Mouse (Mus musculus): ENCODE data around the gene Dynlt1b. TPM values are rescaled to one million over a fixed set of nuclear protein-coding genes. Genes with fewer than 3 reads are reported as not detected.
A peak's percentile ranks its signal among the peaks of the same experiment; 100 is the strongest.
"Not testable (repeated sequence)": the region's sequence is repeated elsewhere in the genome, so short reads cannot be mapped to it uniquely, and the experiment has no call there.

The Dynlt1b gene
- total and polyA plus RNA-seq, 2 experiments from 2014 or later, result 457 to 1,233 TPM

DNA sequence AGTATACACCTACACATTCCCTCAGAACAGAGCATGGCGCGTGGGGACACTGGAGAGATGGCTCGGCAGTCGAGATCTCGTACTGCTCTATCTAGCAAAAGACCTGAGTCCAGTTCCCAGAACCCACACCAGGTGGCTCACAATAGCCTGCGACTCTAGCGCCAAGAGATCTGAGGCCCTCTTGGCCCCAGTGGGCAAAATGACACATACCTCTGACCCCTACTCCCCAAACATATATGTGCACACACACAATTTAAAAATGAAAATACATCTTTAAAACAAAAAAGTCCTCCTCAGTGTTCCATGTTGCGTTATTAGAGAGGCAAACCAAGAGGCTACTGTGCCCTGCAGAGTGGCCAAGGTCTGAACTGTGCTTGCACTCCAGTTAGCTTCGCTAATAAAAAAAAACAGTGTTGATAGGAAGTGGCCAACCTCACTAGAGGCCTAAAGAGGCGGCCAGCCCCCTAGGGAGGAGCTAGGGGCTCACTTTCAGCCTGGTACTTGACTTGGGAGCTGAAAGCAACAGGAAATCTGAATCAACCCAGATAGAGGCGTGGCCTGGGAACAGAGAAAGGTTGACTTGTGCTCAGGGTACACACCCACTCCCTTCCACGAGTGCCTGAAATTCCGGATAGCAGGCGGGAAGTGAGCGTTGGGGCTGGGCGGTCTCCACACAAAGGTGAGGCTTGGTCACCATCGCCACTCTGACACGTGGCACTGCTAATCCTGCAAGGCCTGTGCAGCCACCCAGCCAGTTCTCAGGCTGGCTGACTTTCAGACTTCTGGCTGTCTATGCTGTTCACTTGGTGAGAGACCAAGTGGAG is 37.9 kb downstream of the Dynlt1b start:
- not testable (repeated sequence) for H3K4me2 ChIP-seq (ENCODE audit: low read depth, low read length); H3K9ac ChIP-seq (replicated peaks; ENCODE audit: low read length); H3K27me3 ChIP-seq (ENCODE audit: insufficient read depth, low read length); H3K27ac ChIP-seq; H3K36me3 ChIP-seq (ENCODE audit: insufficient read depth, low read length); H3K4me3 ChIP-seq (ENCODE audit: low read length); H3K9me3 ChIP-seq (ENCODE audit: low read length); H3K4me1 ChIP-seq (ENCODE audit: insufficient read depth, low read length)
- DNase-seq (ENCODE audit: low spot score) (peak; percentile 4), ATAC-seq (0 out of 2 replicates have a peak, but pooled peaks have one; percentile 6)
- WGBS, result 73% methylated on average over 16 of the region's 18 CpGs
- TF ChIP-seq CTCF (IDR thresholded peaks at IDR 0.05; ENCODE audit: low read depth), result peak; percentile 35; the same call in 1 of the 2 replicates

DNA sequence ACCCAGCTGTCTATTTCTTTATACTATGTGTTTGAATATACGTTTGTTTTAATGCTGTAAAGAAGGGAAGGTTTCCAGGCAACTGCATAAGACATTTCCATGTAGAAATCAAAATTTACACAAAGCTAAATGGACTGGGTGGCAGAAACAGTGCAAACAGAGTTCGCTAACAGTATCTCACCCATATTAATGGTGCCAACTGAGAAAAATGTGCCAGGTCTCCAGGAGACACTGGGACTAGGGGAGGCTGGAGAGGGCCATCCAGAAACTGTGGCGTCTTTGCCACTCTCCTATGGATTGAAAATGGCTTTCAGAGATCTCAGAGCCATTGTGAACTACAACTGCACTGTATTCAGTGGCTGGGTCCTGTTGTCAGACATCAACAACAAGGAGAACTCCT is 40.1 kb downstream of the Dynlt1b start:
- not testable (repeated sequence) for H3K4me3 ChIP-seq (ENCODE audit: low read length); H3K4me2 ChIP-seq (ENCODE audit: low read depth, low read length); ATAC-seq; H3K4me1 ChIP-seq (ENCODE audit: insufficient read depth, low read length); H3K27ac ChIP-seq; DNase-seq (ENCODE audit: low spot score); H3K9ac ChIP-seq (replicated peaks; ENCODE audit: low read length); H3K9me3 ChIP-seq (ENCODE audit: low read length); H3K27me3 ChIP-seq (ENCODE audit: insufficient read depth, low read length); H3K36me3 ChIP-seq (ENCODE audit: insufficient read depth, low read length)
- 59% methylated on average over 1 of the region's 3 CpGs for WGBS

DNA sequence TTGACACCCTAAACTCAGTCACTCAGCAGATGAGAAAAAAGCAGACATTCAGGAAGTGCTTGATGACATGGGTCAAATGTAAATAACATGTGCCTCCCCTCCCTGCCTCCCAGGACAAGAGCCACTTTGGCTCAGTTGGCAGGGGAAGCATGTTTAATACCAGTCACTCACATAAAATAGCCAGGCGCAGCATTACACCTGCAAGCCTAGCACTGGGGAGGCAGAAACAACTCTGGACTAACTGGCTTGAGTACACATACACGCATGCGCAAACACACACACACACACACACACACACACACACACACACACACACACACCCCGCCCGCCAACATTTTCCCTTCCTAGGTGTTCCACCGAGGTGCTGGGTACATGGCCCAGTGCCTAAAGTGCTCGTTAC is 40.8 kb downstream of the Dynlt1b start:
- not testable (repeated sequence) for H3K27me3 ChIP-seq (ENCODE audit: insufficient read depth, low read length); H3K27ac ChIP-seq; H3K4me2 ChIP-seq (ENCODE audit: low read depth, low read length); H3K4me3 ChIP-seq (ENCODE audit: low read length); H3K9me3 ChIP-seq (ENCODE audit: low read length); H3K9ac ChIP-seq (replicated peaks; ENCODE audit: low read length); H3K4me1 ChIP-seq (ENCODE audit: insufficient read depth, low read length); H3K36me3 ChIP-seq (ENCODE audit: insufficient read depth, low read length); ATAC-seq; DNase-seq (ENCODE audit: low spot score)
- WGBS, result 86% methylated on average over 4 of the region's 7 CpGs

DNA sequence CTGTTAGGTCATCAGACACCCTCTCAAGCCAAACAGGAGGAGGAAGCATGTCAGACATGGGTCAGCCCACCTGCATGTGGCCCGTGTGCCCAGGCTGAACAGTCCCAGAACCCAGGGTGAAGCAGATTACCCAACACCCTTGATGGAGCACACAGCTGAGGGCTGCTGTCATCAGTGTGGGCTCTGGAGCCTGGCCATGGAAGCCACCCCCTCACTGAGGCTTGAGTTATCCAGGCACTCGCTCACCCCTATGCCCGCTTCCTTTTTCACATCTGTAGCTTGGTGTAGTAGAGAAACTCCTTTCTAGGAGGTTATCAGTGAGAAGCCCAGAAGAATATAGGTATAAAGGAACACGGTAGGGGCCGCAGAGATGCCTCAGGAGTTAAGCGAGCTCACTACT is 45.4 kb downstream of the Dynlt1b start:
- 95% methylated on average over 6 of the region's 6 CpGs for WGBS
- not testable (repeated sequence) for ATAC-seq

GRCm38 (mm10) chr17:6475913-6476312 is 46.0 kb downstream of the Dynlt1b start:
- H3K27ac ChIP-seq; DNase-seq (ENCODE audit: low spot score); H3K36me3 ChIP-seq (ENCODE audit: insufficient read depth, low read length); ATAC-seq; H3K4me1 ChIP-seq (ENCODE audit: insufficient read depth, low read length); H3K9me3 ChIP-seq (ENCODE audit: low read length); H3K9ac ChIP-seq (replicated peaks; ENCODE audit: low read length); H3K27me3 ChIP-seq (ENCODE audit: insufficient read depth, low read length): not testable (repeated sequence)
- peak overlapping the region; percentile 69 for H3K4me2 ChIP-seq (ENCODE audit: low read depth, low read length)
- WGBS, result 60% methylated on average over 7 of the region's 7 CpGs
- peak overlapping the region; percentile 69; the same call in 1 of the 2 replicates for H3K4me3 ChIP-seq (ENCODE audit: low read length)

More for the DNA sequence above, 45.4 kb downstream of the Dynlt1b start:
- not testable (repeated sequence) for H3K4me1 ChIP-seq (ENCODE audit: insufficient read depth, low read length); H3K27ac ChIP-seq; H3K36me3 ChIP-seq (ENCODE audit: insufficient read depth, low read length); H3K9ac ChIP-seq (replicated peaks; ENCODE audit: low read length); DNase-seq (ENCODE audit: low spot score); H3K4me2 ChIP-seq (ENCODE audit: low read depth, low read length); H3K4me3 ChIP-seq (ENCODE audit: low read length); H3K9me3 ChIP-seq (ENCODE audit: low read length); H3K27me3 ChIP-seq (ENCODE audit: insufficient read depth, low read length)

- H3K27ac ChIP-seq, result peak overlapping the region; percentile 75
- H3K4me1 ChIP-seq (ENCODE audit: insufficient read depth, low read length); H3K9me3 ChIP-seq (ENCODE audit: low read length); H3K36me3 ChIP-seq (ENCODE audit: insufficient read depth, low read length); H3K27me3 ChIP-seq (ENCODE audit: insufficient read depth, low read length): not testable (repeated sequence)
- H3K4me2 ChIP-seq (ENCODE audit: low read depth, low read length), result peak overlapping the region; percentile 69
- peak overlapping the region; percentile 69 for H3K4me3 ChIP-seq (ENCODE audit: low read length)
- peak overlapping the region; percentile 72 for H3K9ac ChIP-seq (replicated peaks; ENCODE audit: low read length)
- ATAC-seq (peak; percentile 74), DNase-seq (ENCODE audit: low spot score) (peak; percentile 77)
- WGBS, result under 1% methylated on average over 45 of the region's 45 CpGs
These were observed 46.6 kb downstream of the Dynlt1b start for GRCm38 (mm10) chr17:6476495-6476947.

DNA sequence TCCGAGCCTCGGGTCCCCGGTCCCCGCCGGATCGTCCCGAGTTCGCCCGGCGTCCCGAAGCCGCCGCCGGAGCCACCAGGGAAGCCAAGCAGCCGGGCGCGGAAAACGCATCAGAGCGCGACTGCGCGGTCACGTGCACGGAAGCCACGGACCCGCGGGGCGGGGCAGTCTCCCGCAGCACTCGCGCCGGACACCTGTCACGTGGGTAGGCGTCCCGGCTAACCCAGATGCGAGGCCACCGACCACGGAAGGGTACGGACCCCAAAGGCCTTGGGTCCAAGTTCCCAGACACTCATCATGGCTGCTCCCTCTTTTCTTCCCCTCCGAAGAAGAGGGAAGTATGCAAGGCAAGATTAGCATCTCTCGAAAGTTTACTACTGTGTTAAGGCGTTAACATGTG is 47.1 kb downstream of the Dynlt1b start:
- WGBS, result under 1% methylated on average over 31 of the region's 42 CpGs
- not testable (repeated sequence) for H3K36me3 ChIP-seq (ENCODE audit: insufficient read depth, low read length); H3K27me3 ChIP-seq (ENCODE audit: insufficient read depth, low read length); H3K9me3 ChIP-seq (ENCODE audit: low read length); H3K4me1 ChIP-seq (ENCODE audit: insufficient read depth, low read length)
- peak; percentile 58 for DNase-seq (ENCODE audit: low spot score)
- peak overlapping the region; percentile 75 for H3K27ac ChIP-seq
- peak overlapping the region; percentile 69 for H3K4me2 ChIP-seq (ENCODE audit: low read depth, low read length)
- H3K9ac ChIP-seq (replicated peaks; ENCODE audit: low read length), result peak overlapping the region; percentile 72
- H3K4me3 ChIP-seq (ENCODE audit: low read length), result peak overlapping the region; percentile 69
- ATAC-seq, result peak; percentile 85

- ATAC-seq, result not testable (repeated sequence)
- 21% methylated on average over 2 of the region's 7 CpGs for WGBS
These were observed 51.1 kb downstream of the Dynlt1b start for GRCm38 (mm10) chr17:6480855-6481589.

GRCm38 (mm10) chr17:6481590-6481963 is 51.7 kb downstream of the Dynlt1b start:
- not testable (repeated sequence) for DNase-seq (ENCODE audit: low spot score); H3K9me3 ChIP-seq (ENCODE audit: low read length); H3K27me3 ChIP-seq (ENCODE audit: insufficient read depth, low read length); H3K27ac ChIP-seq; ATAC-seq; H3K4me3 ChIP-seq (ENCODE audit: low read length); H3K9ac ChIP-seq (replicated peaks; ENCODE audit: low read length); H3K4me2 ChIP-seq (ENCODE audit: low read depth, low read length); H3K36me3 ChIP-seq (ENCODE audit: insufficient read depth, low read length); H3K4me1 ChIP-seq (ENCODE audit: insufficient read depth, low read length)
- WGBS, result 89% methylated on average over 12 of the region's 12 CpGs

More at GRCm38 (mm10) chr17:6480855-6481589, 51.1 kb downstream of the Dynlt1b start:
- not testable (repeated sequence) for H3K27ac ChIP-seq; H3K4me2 ChIP-seq (ENCODE audit: low read depth, low read length); H3K9ac ChIP-seq (replicated peaks; ENCODE audit: low read length); H3K36me3 ChIP-seq (ENCODE audit: insufficient read depth, low read length); H3K9me3 ChIP-seq (ENCODE audit: low read length); H3K4me1 ChIP-seq (ENCODE audit: insufficient read depth, low read length); H3K27me3 ChIP-seq (ENCODE audit: insufficient read depth, low read length); H3K4me3 ChIP-seq (ENCODE audit: low read length)
- DNase-seq (ENCODE audit: low spot score), result peak; percentile 41
